Mouse (Mus musculus): Measurements from ENCODE around the gene Nop16. TPM values are rescaled to one million over a fixed set of nuclear protein-coding genes. Genes with fewer than 3 reads are reported as not detected.

Nop16 gene
- polyA plus RNA-seq, 1 experiment from 2014 or later: 85.9 TPM

- no peaks in the 10 kb centered on the region for H3K27me3 ChIP-seq (replicated peaks)
- no peak overlapping the region for H3K4me3 ChIP-seq (replicated peaks)
- 39% methylated on average over 2 of the region's 2 CpGs for WGBS
- H3K9ac ChIP-seq: no peak overlapping the region
- no peaks in the 10 kb centered on the region for H3K9me3 ChIP-seq
- H3K36me3 ChIP-seq: no peaks in the 10 kb centered on the region
- peaks cover 5% of the 10 kb centered on the region; the same call in 1 of the 2 replicates for H3K4me1 ChIP-seq
- no peak for ATAC-seq (ENCODE audit: insufficient read depth, low FRiP score, low read depth)
- no peak overlapping the region for H3K27ac ChIP-seq
- H3K4me2 ChIP-seq: no peak overlapping the region
Measured at GRCm38 (mm10) chr13:54571637-54572036, 18.3 kb downstream of the Nop16 start.

- no peak overlapping the region for H3K27ac ChIP-seq
- no peak overlapping the region for H3K4me3 ChIP-seq (replicated peaks)
- no peaks in the 10 kb centered on the region for H3K36me3 ChIP-seq
- H3K4me1 ChIP-seq: peaks cover 3% of the 10 kb centered on the region
- 75% methylated on average over 4 of the region's 4 CpGs for WGBS
- no peak overlapping the region for H3K4me2 ChIP-seq
- no peak for ATAC-seq (ENCODE audit: insufficient read depth, low FRiP score, low read depth)
- H3K9me3 ChIP-seq: no peaks in the 10 kb centered on the region
- no peaks in the 10 kb centered on the region for H3K27me3 ChIP-seq (replicated peaks)
- no peak overlapping the region for H3K9ac ChIP-seq
Measured at GRCm38 (mm10) chr13:54570736-54571135, 19.2 kb downstream of the Nop16 start.

GRCm38 (mm10) chr13:54569282-54569681 is 20.6 kb downstream of the Nop16 start:
- Histone ChIP-seq H3K27me3 (replicated peaks) (no peaks in the 10 kb centered on the region), H3K4me2 (no peak overlapping the region), H3K9ac (no peak overlapping the region), H3K4me1 (peaks cover 5% of the 10 kb centered on the region), H3K4me3 (replicated peaks) (no peak overlapping the region), H3K36me3 (no peaks in the 10 kb centered on the region), H3K9me3 (no peaks in the 10 kb centered on the region), H3K27ac (no peak overlapping the region)
- WGBS: 68% methylated on average over 1 of the region's 1 CpGs
- ATAC-seq (ENCODE audit: insufficient read depth, low FRiP score, low read depth): no peak

- WGBS: 36% methylated on average over 5 of the region's 5 CpGs
- H3K36me3 ChIP-seq: no peaks in the 10 kb centered on the region
- peaks cover 8% of the 10 kb centered on the region for H3K4me1 ChIP-seq
- no peaks in the 10 kb centered on the region for H3K27me3 ChIP-seq (replicated peaks)
- ATAC-seq (ENCODE audit: insufficient read depth, low FRiP score, low read depth): no peak
- no peaks in the 10 kb centered on the region for H3K9me3 ChIP-seq
- no peak overlapping the region for H3K27ac ChIP-seq
- no peak overlapping the region for H3K9ac ChIP-seq
- no peak overlapping the region for H3K4me3 ChIP-seq (replicated peaks)
- no peak overlapping the region for H3K4me2 ChIP-seq
Measured at GRCm38 (mm10) chr13:54568380-54568779, 21.5 kb downstream of the Nop16 start.

- peak; percentile 12; the same call in 1 of the 2 replicates for ATAC-seq (ENCODE audit: insufficient read depth, low FRiP score, low read depth)
- Histone ChIP-seq H3K4me2 (peak overlapping the region; percentile 80), H3K27me3 (replicated peaks) (no peaks in the 10 kb centered on the region), H3K4me1 (peaks cover 8% of the 10 kb centered on the region), H3K9me3 (no peaks in the 10 kb centered on the region), H3K9ac (no peak overlapping the region), H3K27ac (peak overlapping the region; percentile 73), H3K36me3 (peaks cover 14% of the 10 kb centered on the region), H3K4me3 (replicated peaks) (peak overlapping the region; percentile 99)
- 46% methylated on average over 8 of the region's 8 CpGs for WGBS
Measured at GRCm38 (mm10) chr13:54565594-54566345, 24.1 kb downstream of the Nop16 start.

- Histone ChIP-seq H3K4me3 (replicated peaks) (peak within 1 kb of the TSS; percentile 99), H3K9me3 (no peaks in the 10 kb centered on the region), H3K36me3 (peaks cover 20% of the 10 kb centered on the region), H3K27ac (peak within 1 kb of the TSS; percentile 73), H3K9ac (peak within 1 kb of the TSS; percentile 97), H3K27me3 (replicated peaks) (no peaks in the 10 kb centered on the region), H3K4me2 (peak within 1 kb of the TSS; percentile 80), H3K4me1 (peaks cover 8% of the 10 kb centered on the region)
- ATAC-seq (ENCODE audit: insufficient read depth, low FRiP score, low read depth): peak; percentile 93
- under 1% methylated on average over 27 of the region's 27 CpGs for WGBS
Measured at GRCm38 (mm10) chr13:54565201-54565581, 24.7 kb downstream of the Nop16 start, which contains the start of gene 4833439L19Rik. Gene 4833439L19Rik (minus strand): TSS chr13:54565435.

GRCm38 (mm10) chr13:54564232-54565200 is 25.4 kb downstream of the Nop16 start:
- WGBS: 9% methylated on average over 45 of the region's 45 CpGs
- H3K27ac ChIP-seq: 0 out of 2 replicates have a peak overlapping the region, but pooled peaks have one; percentile 54

GRCm38 (mm10) chr13:54562562-54562961 is 27.3 kb downstream of the Nop16 start:
- no peak for ATAC-seq (ENCODE audit: insufficient read depth, low FRiP score, low read depth)
- no peak overlapping the region for H3K27ac ChIP-seq
- H3K9me3 ChIP-seq: no peaks in the 10 kb centered on the region
- no peak overlapping the region for H3K9ac ChIP-seq
- no peaks in the 10 kb centered on the region for H3K27me3 ChIP-seq (replicated peaks)
- no peak overlapping the region for H3K4me2 ChIP-seq
- H3K4me1 ChIP-seq: peaks cover 8% of the 10 kb centered on the region
- H3K4me3 ChIP-seq (replicated peaks): no peak overlapping the region
- H3K36me3 ChIP-seq: peaks cover 38% of the 10 kb centered on the region
- WGBS: 84% methylated on average over 7 of the region's 7 CpGs

More at GRCm38 (mm10) chr13:54564232-54565200, 25.4 kb downstream of the Nop16 start:
- peaks cover 22% of the 10 kb centered on the region for H3K36me3 ChIP-seq
- H3K9me3 ChIP-seq: no peaks in the 10 kb centered on the region
- H3K4me1 ChIP-seq: peaks cover 8% of the 10 kb centered on the region
- ATAC-seq (ENCODE audit: insufficient read depth, low FRiP score, low read depth): peak; percentile 19
- H3K27me3 ChIP-seq (replicated peaks): no peaks in the 10 kb centered on the region
- peak overlapping the region; percentile 97 for H3K9ac ChIP-seq
- peak overlapping the region; percentile 80 for H3K4me2 ChIP-seq
- peak overlapping the region; percentile 99 for H3K4me3 ChIP-seq (replicated peaks)

- Histone ChIP-seq H3K27ac (no peak overlapping the region), H3K9me3 (no peaks in the 10 kb centered on the region), H3K4me2 (no peak overlapping the region), H3K4me1 (peaks cover 7% of the 10 kb centered on the region), H3K4me3 (replicated peaks) (no peak overlapping the region), H3K27me3 (replicated peaks) (no peaks in the 10 kb centered on the region), H3K9ac (no peak overlapping the region), H3K36me3 (peaks cover 58% of the 10 kb centered on the region)
- no peak for ATAC-seq (ENCODE audit: insufficient read depth, low FRiP score, low read depth)
- 94% methylated on average over 7 of the region's 7 CpGs for WGBS
Measured at GRCm38 (mm10) chr13:54560608-54561007, 29.3 kb downstream of the Nop16 start.

- WGBS: 90% methylated on average over 2 of the region's 2 CpGs
- peaks cover 59% of the 10 kb centered on the region for H3K36me3 ChIP-seq
Measured at GRCm38 (mm10) chr13:54559656-54560055, 30.2 kb downstream of the Nop16 start.

GRCm38 (mm10) chr13:54557652-54558051 is 32.2 kb downstream of the Nop16 start:
- Histone ChIP-seq H3K9me3 (no peaks in the 10 kb centered on the region), H3K4me1 (no peaks in the 10 kb centered on the region), H3K27ac (no peak overlapping the region), H3K4me3 (replicated peaks) (no peak overlapping the region), H3K4me2 (no peak overlapping the region), H3K36me3 (peaks cover 69% of the 10 kb centered on the region), H3K27me3 (replicated peaks) (no peaks in the 10 kb centered on the region), H3K9ac (no peak overlapping the region)
- 91% methylated on average over 1 of the region's 1 CpGs for WGBS
- no peak for ATAC-seq (ENCODE audit: insufficient read depth, low FRiP score, low read depth)

More at GRCm38 (mm10) chr13:54559656-54560055, 30.2 kb downstream of the Nop16 start:
- no peak overlapping the region for H3K4me2 ChIP-seq
- no peak for ATAC-seq (ENCODE audit: insufficient read depth, low FRiP score, low read depth)
- no peak overlapping the region for H3K27ac ChIP-seq
- H3K9me3 ChIP-seq: no peaks in the 10 kb centered on the region
- H3K4me1 ChIP-seq: peaks cover 5% of the 10 kb centered on the region
- H3K9ac ChIP-seq: no peak overlapping the region
- H3K4me3 ChIP-seq (replicated peaks): no peak overlapping the region
- H3K27me3 ChIP-seq (replicated peaks): no peaks in the 10 kb centered on the region

All from stomach, embryonic 15.5 days (tissue).